Mouse (Mus musculus) liver, embryonic 14.5 days (tissue): ENCODE measurements around the gene Vmn1r9.

ENCODE experiments used
- CTCF ChIP-seq: IDR thresholded peaks from 2 replicates; pipeline ENCODE4 v1.5.1; 2016; ENCODE audit warnings: antibody characterized with exemption, low read depth, control low read depth
- EP300 ChIP-seq: IDR thresholded peaks from 2 replicates; pipeline ENCODE4 v1.6.1; 2016; ENCODE audit warnings: antibody characterized with exemption, low read depth

DNA sequence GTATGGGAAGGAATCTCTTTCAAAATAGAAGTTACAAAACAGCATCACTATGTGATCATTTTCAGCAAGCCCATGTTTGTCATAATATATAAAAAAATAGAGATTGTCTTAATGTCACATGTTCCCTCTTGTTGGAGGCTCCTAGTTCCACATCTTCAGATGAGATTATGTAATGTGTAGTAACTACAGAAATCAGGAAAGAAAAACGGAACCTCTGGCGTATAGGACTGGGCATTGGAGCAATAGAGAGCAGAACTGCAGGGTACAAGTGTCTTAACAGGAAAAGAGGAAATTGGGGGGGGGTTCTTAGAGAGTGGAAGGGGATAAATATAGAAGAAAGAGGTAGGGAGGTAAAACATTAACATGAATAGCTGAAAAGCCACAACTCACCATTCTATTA, 31.9 kb upstream of the Vmn1r9 start:
- TF ChIP-seq CTCF, result no peak
- no peak for TF ChIP-seq EP300
